In the genomic region with DNA sequence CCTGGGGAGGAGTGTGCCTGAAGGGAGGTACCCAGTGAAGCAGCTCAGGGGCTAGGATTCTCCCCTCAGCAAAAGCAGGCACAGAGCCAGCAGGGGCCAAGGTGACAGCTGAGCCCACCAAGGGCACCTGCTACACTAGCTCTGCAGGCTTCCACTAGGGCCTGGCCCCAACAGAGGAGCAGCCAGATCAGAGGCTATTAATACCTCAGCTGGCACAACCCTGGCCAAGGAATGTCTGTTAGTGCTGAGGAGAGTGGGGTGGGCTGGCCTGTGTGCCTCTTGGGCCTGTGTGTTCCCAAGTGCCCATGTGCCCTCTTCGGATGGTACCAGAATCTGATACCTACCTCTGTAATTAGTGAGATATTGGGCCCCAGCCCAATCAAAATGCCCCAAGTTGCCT, we compare ENCODE assay signal across 12 mouse cellular contexts. TPM values are rescaled to one million over a fixed set of nuclear protein-coding genes. Genes with fewer than 3 reads are reported as not detected.
DNase-seq lines count a peak whose midpoint lies in the region; ATAC-seq and TF ChIP-seq lines count a peak whose summit lies in the region.
"Had no signal": no experiment of that assay in that cellular context is flagged by ENCODE, and none has a peak within 500 bp of the region (broad histone marks: within the 10 kb centered on the region; RNA-seq: fewer than 3 reads in every experiment).

No protein-coding gene starts in this region.

- no peaks in the 10 kb centered on the region for H3K9me3 ChIP-seq in hindbrain, embryonic 12.5 days (replicated peaks)
- no peaks in the 10 kb centered on the region for H3K9me3 ChIP-seq in hindbrain, embryonic 14.5 days (ENCODE audit: control insufficient read depth, low read length)
- no peaks in the 10 kb centered on the region for H3K9me3 ChIP-seq in kidney, embryonic 14.5 days (ENCODE audit: control insufficient read depth, low read length)

- 0 out of 2 replicates have a peak overlapping the region, but pooled peaks have one; percentile 18 for H3K27ac ChIP-seq in hindbrain, embryonic 12.5 days
- no peak overlapping the region for H3K27ac ChIP-seq in hindbrain, embryonic 14.5 days
- H3K27ac ChIP-seq in heart, adult 2 months = peak overlapping the region; percentile 82
- H3K27ac ChIP-seq in kidney, embryonic 14.5 days (ENCODE audit: low read depth, low read length) = no peak overlapping the region
- H3K27ac ChIP-seq: hindbrain, postnatal 0 days; macrophage had no signal

- H3K36me3 ChIP-seq in hindbrain, embryonic 12.5 days = peaks cover 52% of the 10 kb centered on the region
- H3K36me3 ChIP-seq in hindbrain, embryonic 14.5 days (replicated peaks; ENCODE audit: control insufficient read depth, insufficient read depth) = peaks cover 52% of the 10 kb centered on the region
- H3K36me3 ChIP-seq in heart, adult 2 months (ENCODE audit: control insufficient read depth, insufficient read depth, low read length) = no peaks in the 10 kb centered on the region
- H3K36me3 ChIP-seq in kidney, embryonic 14.5 days (ENCODE audit: control insufficient read depth, insufficient read depth, low read length) = peaks cover 51% of the 10 kb centered on the region

- DNase-seq in hindbrain, embryonic 14.5 days (ENCODE audit: low spot score) = no peak
- DNase-seq in gastrocnemius, postnatal 10 days = peak; percentile 56
- peak; percentile 65 to 81 for DNase-seq in heart, adult 2 months
- DNase-seq in heart, postnatal 14 days = peak; percentile 56 to 70
- no peak for DNase-seq in spleen, adult 12 weeks (ENCODE audit: low spot score)
- DNase-seq in kidney, postnatal 14 days = no peak

- no peaks in the 10 kb centered on the region for H3K27me3 ChIP-seq in hindbrain, embryonic 12.5 days
- H3K27me3 ChIP-seq in hindbrain, embryonic 14.5 days (ENCODE audit: control insufficient read depth, insufficient read depth, low read length) = no peaks in the 10 kb centered on the region
- H3K27me3 ChIP-seq in heart, adult 2 months (ENCODE audit: control insufficient read depth, insufficient read depth, low read length) = no peaks in the 10 kb centered on the region
- no peaks in the 10 kb centered on the region for H3K27me3 ChIP-seq in kidney, embryonic 14.5 days (ENCODE audit: control insufficient read depth, insufficient read depth, low read length)

- H3K79me2 ChIP-seq in heart, adult 2 months (replicated peaks; ENCODE audit: control insufficient read depth, insufficient read depth, low read length) = no peaks in the 10 kb centered on the region; the same call in 1 of the 2 replicates

- WGBS in hindbrain, embryonic 12.5 days = 76% methylated on average over 1 of the region's 1 CpGs
- WGBS in hindbrain, embryonic 14.5 days = 67% methylated on average over 1 of the region's 1 CpGs
- 43% methylated on average over 1 of the region's 1 CpGs for WGBS in heart, adult 2 months
- WGBS in kidney, embryonic 14.5 days = 90% methylated on average over 1 of the region's 1 CpGs

- peak; percentile 59; the same call in 1 of the 2 replicates for TF ChIP-seq POLR2A in heart, adult 2 months (IDR thresholded peaks at IDR 0.05; ENCODE audit: insufficient read depth, low read depth, low read length)

- ATAC-seq in hindbrain, embryonic 12.5 days (ENCODE audit: low FRiP score) = peak; percentile 38; the same call in 1 of the 2 replicates
- ATAC-seq in hindbrain, embryonic 14.5 days (ENCODE audit: low FRiP score) = no peak
- ATAC-seq in kidney, embryonic 14.5 days (ENCODE audit: low FRiP score, low TSS enrichment) = no peak
- ATAC-seq: hindbrain, postnatal 0 days had no signal

- no peak overlapping the region for H3K4me2 ChIP-seq in hindbrain, embryonic 12.5 days (replicated peaks)
- H3K4me2 ChIP-seq in hindbrain, embryonic 14.5 days (replicated peaks) = no peak overlapping the region
- no peak overlapping the region for H3K4me2 ChIP-seq in kidney, embryonic 14.5 days (replicated peaks; ENCODE audit: low read depth, low read length)

- no peak overlapping the region for H3K4me3 ChIP-seq in hindbrain, embryonic 12.5 days
- no peak overlapping the region for H3K4me3 ChIP-seq in hindbrain, embryonic 14.5 days (replicated peaks; ENCODE audit: low read length)
- no peak overlapping the region for H3K4me3 ChIP-seq in heart, adult 2 months
- no peak overlapping the region for H3K4me3 ChIP-seq in kidney, embryonic 14.5 days (ENCODE audit: low read length)
- H3K4me3 ChIP-seq: erythroblast, embryonic 14.5 days had no signal

- peak; percentile 52; the same call in 1 of the 2 replicates for TF ChIP-seq EP300 in heart, adult 2 months (IDR thresholded peaks at IDR 0.05; ENCODE audit: insufficient read depth, low read depth, low read length)

- H3K9ac ChIP-seq in hindbrain, embryonic 12.5 days = no peak overlapping the region
- no peak overlapping the region for H3K9ac ChIP-seq in hindbrain, embryonic 14.5 days
- no peak overlapping the region for H3K9ac ChIP-seq in heart, adult 2 months (ENCODE audit: low read depth, low read length)
- H3K9ac ChIP-seq in kidney, embryonic 14.5 days (ENCODE audit: low read depth, low read length) = no peak overlapping the region

- intact Hi-C loops in heart, adult 2 months (cut with DNase I) = no loop called here
- intact Hi-C loops in heart, postnatal 14 days (cut with DNase I) = no loop called here

- 0 out of 2 replicates have a peak, but pooled peaks have one; percentile 9 for TF ChIP-seq CTCF in heart, adult 2 months (IDR thresholded peaks at IDR 0.05)

- peaks cover 20% of the 10 kb centered on the region for H3K4me1 ChIP-seq in hindbrain, embryonic 12.5 days
- H3K4me1 ChIP-seq in hindbrain, embryonic 14.5 days (replicated peaks; ENCODE audit: control insufficient read depth, insufficient read depth, low read length) = peaks cover 15% of the 10 kb centered on the region; the same call in 1 of the 2 replicates
- peaks cover 16% of the 10 kb centered on the region for H3K4me1 ChIP-seq in heart, adult 2 months (ENCODE audit: control insufficient read depth, insufficient read depth, low read length)
- H3K4me1 ChIP-seq in kidney, embryonic 14.5 days (ENCODE audit: control insufficient read depth, insufficient read depth, low read length) = peaks cover 11% of the 10 kb centered on the region

RNA-seq across cellular contexts. Expression of gene Prkaca, which starts 7.5 kb away (rescaled TPM):
- 201 and 213 TPM in 2 replicates for polyA plus RNA-seq in hindbrain, embryonic 12.5 days (2016; fragmentation: Nextera tagmentation; extraction: Ambion mirVana)
- 194 and 218 TPM in 2 replicates for polyA plus RNA-seq in hindbrain, embryonic 14.5 days (2014; fragmentation: Nextera tagmentation; extraction: Ambion mirVana)
- total RNA-seq in gastrocnemius, postnatal 10 days (2021) = 100 to 1,000 TPM; 490 to 518 TPM
- 100 to 1,000 TPM; 306 to 331 TPM for total RNA-seq in heart, adult 2 months (2021)
- polyA plus RNA-seq in heart, adult 2 months (2012; rRNA removed) = 239 and 333 TPM in 2 replicates
- 100 to 1,000 TPM; 386 to 395 TPM for total RNA-seq in heart, postnatal 14 days (2021)
- 123 and 124 TPM in 2 replicates for polyA plus RNA-seq in kidney, embryonic 14.5 days (2014; fragmentation: Nextera tagmentation; extraction: Ambion mirVana)

RNA-seq across cellular contexts. Expression of gene Samd1, which starts 17.2 kb away (rescaled TPM):
- 8.5 and 9.8 TPM in 2 replicates for polyA plus RNA-seq in hindbrain, embryonic 12.5 days (2016; fragmentation: Nextera tagmentation; extraction: Ambion mirVana)
- polyA plus RNA-seq in hindbrain, embryonic 14.5 days (2014; fragmentation: Nextera tagmentation; extraction: Ambion mirVana) = 11.1 and 11.3 TPM in 2 replicates
- total RNA-seq in gastrocnemius, postnatal 10 days (2021) = 10 to 100 TPM; 24.8 to 30.3 TPM
- total RNA-seq in heart, adult 2 months (2021) = 10 to 100 TPM; 21.6 to 29.9 TPM
- 29.7 and 32.1 TPM in 2 replicates for polyA plus RNA-seq in heart, adult 2 months (2012; rRNA removed)
- total RNA-seq in heart, postnatal 14 days (2021) = 10 to 100 TPM; 28.4 to 32.3 TPM
- 17.9 and 31.9 TPM in 2 replicates for polyA plus RNA-seq in kidney, embryonic 14.5 days (2014; fragmentation: Nextera tagmentation; extraction: Ambion mirVana)

RNA-seq across cellular contexts. Expression of gene 1700067K01Rik, which starts 21.1 kb away (rescaled TPM):
- polyA plus RNA-seq in hindbrain, embryonic 12.5 days (2016; fragmentation: Nextera tagmentation; extraction: Ambion mirVana) = 0.89 and 1.5 TPM in 2 replicates
- 0.54 and 0.76 TPM in 2 replicates for polyA plus RNA-seq in hindbrain, embryonic 14.5 days (2014; fragmentation: Nextera tagmentation; extraction: Ambion mirVana)
- total RNA-seq in gastrocnemius, postnatal 10 days (2021) = under 1 TPM in 1 of 2 experiments, not detected in 1; 0.47 TPM
- under 1 TPM in 1 of 2 experiments, not detected in 1; 0.26 TPM for total RNA-seq in heart, adult 2 months (2021)
- 0.16 and 0.50 TPM in 2 replicates for polyA plus RNA-seq in heart, adult 2 months (2012; rRNA removed)
- total RNA-seq in heart, postnatal 14 days (2021) = under 1 TPM; 0.33 to 0.80 TPM
- 1.2 TPM in 2 replicates for polyA plus RNA-seq in kidney, embryonic 14.5 days (2014; fragmentation: Nextera tagmentation; extraction: Ambion mirVana)
- total RNA-seq: common myeloid progenitor, adult 5-6 weeks; hindbrain, postnatal 0 days had no signal
- polyA plus RNA-seq: macrophage had no signal

RNA-seq across cellular contexts. Expression of gene Asf1b, which starts 24.9 kb away (rescaled TPM):
- 37.6 and 40.9 TPM in 2 replicates for polyA plus RNA-seq in hindbrain, embryonic 12.5 days (2016; fragmentation: Nextera tagmentation; extraction: Ambion mirVana)
- 10.5 and 10.7 TPM in 2 replicates for polyA plus RNA-seq in hindbrain, embryonic 14.5 days (2014; fragmentation: Nextera tagmentation; extraction: Ambion mirVana)
- 1 to 10 TPM; 6.5 to 7.3 TPM for total RNA-seq in gastrocnemius, postnatal 10 days (2021)
- total RNA-seq in heart, adult 2 months (2021) = 1 to 10 TPM; 1.7 to 1.8 TPM
- 2.2 and 3.7 TPM in 2 replicates for polyA plus RNA-seq in heart, adult 2 months (2012; rRNA removed)
- total RNA-seq in heart, postnatal 14 days (2021) = 1 to 10 TPM; 2.8 to 4.4 TPM
- polyA plus RNA-seq in kidney, embryonic 14.5 days (2014; fragmentation: Nextera tagmentation; extraction: Ambion mirVana) = 68.2 and 71.4 TPM in 2 replicates

RNA-seq across cellular contexts. Expression of gene Gm10644, which starts 25.2 kb away (rescaled TPM):
- 1.0 and 1.1 TPM in 2 replicates for polyA plus RNA-seq in hindbrain, embryonic 12.5 days (2016; fragmentation: Nextera tagmentation; extraction: Ambion mirVana)
- polyA plus RNA-seq in hindbrain, embryonic 14.5 days (2014; fragmentation: Nextera tagmentation; extraction: Ambion mirVana) = 0.76 and 1.1 TPM in 2 replicates
- under 1 TPM in 1 of 2 experiments, not detected in 1; 0.32 TPM for total RNA-seq in gastrocnemius, postnatal 10 days (2021)
- total RNA-seq in heart, adult 2 months (2021) = 1 to 10 TPM; 1.3 to 1.7 TPM
- 1.9 and 2.8 TPM in 2 replicates for polyA plus RNA-seq in heart, adult 2 months (2012; rRNA removed)
- under 1 TPM; 0.22 to 0.91 TPM for total RNA-seq in heart, postnatal 14 days (2021)
- polyA plus RNA-seq in kidney, embryonic 14.5 days (2014; fragmentation: Nextera tagmentation; extraction: Ambion mirVana) = 0.37 and 0.61 TPM in 2 replicates
- polyA plus RNA-seq: erythroblast, embryonic 14.5 days had no signal

Comparison
In these comparisons a context has a peak if more than half of its experiments do, and no peak if none do; other contexts are left out.
1. H3K27ac ChIP-seq: peak in hindbrain, embryonic 12.5 days (single experiment) and heart, adult 2 months (single experiment); none in hindbrain, embryonic 14.5 days (single experiment) and kidney, embryonic 14.5 days (single experiment).
2. DNase-seq: peak in gastrocnemius, postnatal 10 days (single experiment), heart, adult 2 months (2 of 2) and heart, postnatal 14 days (2 of 2); none in hindbrain, embryonic 14.5 days (single experiment), spleen, adult 12 weeks (single experiment) and kidney, postnatal 14 days (single experiment).